Mouse (Mus musculus): ENCODE data around the gene 1810013L24Rik. TPM values are rescaled to one million over a fixed set of nuclear protein-coding genes. Genes with fewer than 3 reads are reported as not detected.
"Not testable (repeated sequence)": the region's sequence is repeated elsewhere in the genome, so short reads cannot be mapped to it uniquely, and the experiment has no call there.

The 1810013L24Rik gene
- total RNA-seq, 2 experiments from 2014 or later: 112 to 121 TPM

DNA sequence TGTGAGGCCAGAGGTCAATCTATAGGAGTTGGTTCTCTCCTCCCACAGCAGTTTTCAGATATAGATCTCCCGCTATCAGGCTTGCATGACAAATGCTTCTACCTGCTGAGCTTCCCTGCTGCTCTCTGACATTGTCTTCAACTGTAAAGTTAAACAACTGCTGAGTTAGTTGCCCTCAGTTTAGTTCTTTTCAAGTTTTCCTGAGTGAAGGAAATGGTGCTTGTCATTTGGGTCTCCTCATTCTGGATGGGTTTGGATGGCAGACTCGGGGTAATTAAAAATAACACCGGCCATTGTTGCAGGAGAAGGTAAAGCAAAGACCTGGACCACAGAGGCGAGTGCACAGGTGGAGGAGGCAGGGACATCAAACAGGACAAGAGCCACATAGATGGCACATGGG is 64.3 kb downstream of the 1810013L24Rik start:
- not testable (repeated sequence) for DNase-seq (ENCODE audit: low spot score in 2 of 2)

DNA sequence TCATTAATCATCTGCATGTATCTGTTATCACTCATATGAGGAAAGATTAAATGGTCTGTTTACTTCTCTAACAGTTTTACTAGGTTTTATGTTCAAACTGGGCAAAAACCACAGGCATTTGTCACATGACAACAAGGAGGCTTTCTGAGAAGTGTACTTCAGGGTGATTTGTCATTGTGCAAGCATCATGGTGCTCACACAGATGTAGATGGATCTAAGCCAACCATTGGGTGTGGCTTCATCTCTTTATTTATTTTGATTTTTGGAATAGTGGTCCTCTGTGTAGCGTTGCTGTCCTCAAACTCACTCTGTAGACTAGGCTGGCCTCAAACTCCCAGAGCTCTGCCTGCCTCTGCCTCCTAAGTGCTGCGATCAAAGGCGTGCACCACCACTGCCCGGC is 65.4 kb downstream of the 1810013L24Rik start:
- no peak for DNase-seq (ENCODE audit: low spot score in 2 of 2)

DNA sequence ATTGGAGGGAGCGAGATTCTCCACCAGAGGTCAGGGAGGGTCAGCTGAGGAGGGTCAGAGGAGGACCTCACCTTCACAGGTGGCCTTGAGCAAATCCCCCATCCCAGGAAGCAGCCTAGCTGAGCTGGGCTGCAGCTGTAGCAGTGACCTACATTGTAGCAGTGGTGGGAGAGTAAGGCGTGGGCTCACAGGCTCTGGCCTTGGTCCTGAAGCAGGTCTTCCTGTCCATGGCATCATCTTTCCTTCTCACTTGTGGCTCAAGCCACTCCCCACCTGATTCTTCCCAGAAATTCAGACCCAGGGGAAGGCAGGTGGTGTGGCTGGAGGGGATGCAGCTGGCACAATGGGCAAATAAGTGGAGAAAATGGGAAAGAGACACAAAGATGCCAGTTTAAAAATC is 76.2 kb downstream of the 1810013L24Rik start:
- not testable (repeated sequence) for DNase-seq (ENCODE audit: low spot score in 2 of 2)

Other genes starting within 250 kb of the 1810013L24Rik start
- gene Pmm2, start 192.4 kb upstream of the 1810013L24Rik start, total RNA-seq (2021): 10 to 100 TPM; 31.9 to 34.5 TPM
- 10 to 100 TPM; 10.6 to 11.5 TPM for gene Tmem186, start 192.4 kb upstream of the 1810013L24Rik start, total RNA-seq (2021)
- 10 to 100 TPM; 23.2 to 23.8 TPM for gene Carhsp1, start 157.9 kb upstream of the 1810013L24Rik start, total RNA-seq (2021)
- gene Gm5767, start 149.3 kb upstream of the 1810013L24Rik start, total RNA-seq (2021): not detected
- gene Usp7, start 37.8 kb upstream of the 1810013L24Rik start, total RNA-seq (2021): 100 to 1,000 TPM; 149 to 167 TPM

All from layer of hippocampus, postnatal 14 days (tissue).